Mouse (Mus musculus) ovary, postnatal 10 days (tissue): Measurements from ENCODE around the gene Prim2.

Source experiments
- DNase-seq: peaks from one replicate; pipeline ENCODE4 v3.0.0; 2022; ENCODE audit warnings: low spot score

Prim2 gene

GRCm38 (mm10) chr1:33604087-33604699, 65.4 kb downstream of the Prim2 start:
- DNase-seq = no peak

DNA sequence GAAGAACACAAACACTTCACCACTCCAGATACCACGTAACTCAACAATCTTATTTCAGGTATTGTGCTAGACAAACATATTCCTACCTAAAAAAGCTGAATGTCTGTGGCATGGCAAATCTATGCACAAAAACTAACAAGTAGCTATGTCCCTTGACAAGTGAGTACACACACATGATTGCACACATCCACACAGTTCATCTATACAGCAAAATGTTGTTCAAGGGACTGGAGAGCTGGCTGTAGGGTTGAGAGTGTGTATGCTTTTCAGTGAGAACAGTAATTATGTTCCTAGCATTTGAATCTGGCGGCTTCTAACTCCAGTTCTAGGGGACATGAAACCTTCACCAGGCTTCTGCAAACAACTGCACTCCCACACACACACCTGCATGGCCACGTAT, 69.9 kb downstream of the Prim2 start:
- no peak for DNase-seq

GRCm38 (mm10) chr1:33599019-33599667, 70.5 kb downstream of the Prim2 start:
- DNase-seq = no peak

DNA sequence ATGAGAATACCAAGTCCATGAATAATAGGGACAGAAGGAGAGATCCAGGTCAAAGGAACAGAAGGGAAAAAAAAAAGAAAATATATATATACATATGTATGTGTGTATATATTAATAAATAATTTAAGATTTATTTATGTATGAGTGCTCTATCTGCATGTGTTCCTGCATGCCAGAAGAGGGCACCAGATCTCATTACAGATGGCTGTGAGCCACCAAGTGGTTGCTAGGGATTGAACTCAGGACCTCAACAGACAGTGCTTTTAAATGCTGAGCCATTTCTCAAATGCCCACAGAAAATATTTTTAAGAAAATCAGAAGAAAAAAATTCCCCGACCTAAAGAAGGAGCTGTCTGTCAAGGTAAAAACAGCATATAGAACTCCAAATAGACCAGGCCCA, 72.6 kb downstream of the Prim2 start:
- DNase-seq = no peak

- no peak for DNase-seq
Observed at GRCm38 (mm10) chr1:33595936-33596335, 73.7 kb downstream of the Prim2 start.

DNA sequence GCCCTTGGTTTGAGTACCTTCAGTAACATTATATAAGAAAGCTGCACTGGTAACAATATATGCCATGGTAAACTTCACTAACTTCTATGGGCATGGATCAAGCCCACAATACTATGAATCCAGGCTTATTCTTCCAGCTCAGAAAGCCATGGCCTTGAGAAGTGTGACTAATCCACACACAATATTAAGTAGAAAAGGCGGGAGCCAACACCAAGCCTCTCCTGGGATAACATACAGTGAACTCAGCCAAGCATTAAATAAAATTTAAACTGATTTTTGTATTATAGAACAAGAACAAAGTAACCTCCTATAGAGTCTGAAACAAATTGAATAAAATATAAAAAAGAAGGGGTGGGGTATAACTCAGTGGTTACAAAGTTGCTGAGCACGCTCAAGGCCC, 74.6 kb downstream of the Prim2 start:
- no peak for DNase-seq

GRCm38 (mm10) chr1:33593718-33594388, 75.7 kb downstream of the Prim2 start:
- DNase-seq = no peak

DNA sequence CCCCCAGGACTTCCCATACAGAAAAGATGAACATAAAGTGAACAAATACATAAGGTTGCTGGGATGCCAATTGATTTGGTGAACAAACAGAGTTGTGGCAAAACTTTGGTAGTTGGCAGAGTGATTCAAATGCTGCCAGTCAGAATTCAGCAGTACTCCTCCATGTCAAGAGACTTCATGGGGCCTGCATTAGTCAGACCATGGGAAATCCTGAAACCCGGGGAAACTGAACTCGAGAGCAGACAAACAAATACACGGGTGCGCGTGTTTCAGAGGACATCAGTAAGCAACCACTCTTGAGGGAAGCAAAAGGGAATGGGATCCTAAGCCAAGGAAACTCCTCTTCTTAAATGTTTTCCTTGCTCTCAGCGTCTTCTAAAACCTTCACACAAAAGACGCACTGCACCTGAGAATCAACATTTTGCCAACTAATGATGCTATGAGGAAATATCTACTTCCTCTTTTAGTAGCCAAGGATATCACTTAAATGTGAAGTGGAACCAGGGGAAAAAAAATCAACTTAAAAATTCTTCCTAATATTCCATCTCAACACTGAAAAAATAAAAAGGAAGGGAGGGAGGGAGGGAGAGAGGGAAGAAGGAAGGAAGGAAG, 77.5 kb downstream of the Prim2 start:
- DNase-seq = no peak

DNA sequence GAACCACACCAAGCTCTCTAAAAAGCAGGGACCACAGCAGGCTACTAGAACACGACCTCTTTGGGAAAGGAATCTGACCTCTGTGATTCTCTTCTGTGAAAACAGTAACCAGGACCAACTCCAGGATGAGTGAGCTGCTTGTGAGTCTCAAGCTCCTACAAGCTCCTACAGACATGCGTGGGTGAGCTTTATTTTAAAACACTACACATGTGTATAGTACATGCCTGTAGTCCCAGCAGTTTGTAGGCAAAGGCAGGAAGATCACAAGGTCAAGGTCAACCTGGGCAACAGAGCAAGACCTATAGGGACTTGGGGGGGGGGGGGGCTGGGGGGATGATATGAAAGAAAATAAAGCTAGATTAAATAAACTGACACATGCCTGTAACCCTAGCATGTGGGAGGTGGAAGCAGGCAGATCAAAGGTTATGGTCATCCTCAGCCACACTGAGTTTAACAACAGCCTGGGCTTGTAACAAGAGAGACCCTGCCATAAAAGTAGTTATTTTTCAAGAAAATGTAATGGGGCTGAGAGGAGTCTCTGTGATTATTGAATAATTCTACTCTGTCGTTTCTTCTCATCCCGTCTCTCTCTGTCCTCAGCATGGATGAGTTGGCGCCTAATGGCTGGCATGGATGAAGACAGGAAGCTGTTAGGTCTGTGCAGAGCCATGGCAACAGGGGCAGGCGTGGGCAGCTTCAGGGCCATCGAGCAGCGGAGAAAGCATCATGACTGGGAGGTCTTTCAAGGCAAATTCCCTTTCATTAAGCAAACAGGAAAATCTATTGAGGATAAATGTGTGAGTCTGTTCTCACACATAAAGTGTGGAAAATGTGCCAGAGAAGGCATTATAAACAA, 78.8 kb downstream of the Prim2 start:
- no peak for DNase-seq

GRCm38 (mm10) chr1:33589531-33589930, 80.1 kb downstream of the Prim2 start:
- no peak for DNase-seq

DNA sequence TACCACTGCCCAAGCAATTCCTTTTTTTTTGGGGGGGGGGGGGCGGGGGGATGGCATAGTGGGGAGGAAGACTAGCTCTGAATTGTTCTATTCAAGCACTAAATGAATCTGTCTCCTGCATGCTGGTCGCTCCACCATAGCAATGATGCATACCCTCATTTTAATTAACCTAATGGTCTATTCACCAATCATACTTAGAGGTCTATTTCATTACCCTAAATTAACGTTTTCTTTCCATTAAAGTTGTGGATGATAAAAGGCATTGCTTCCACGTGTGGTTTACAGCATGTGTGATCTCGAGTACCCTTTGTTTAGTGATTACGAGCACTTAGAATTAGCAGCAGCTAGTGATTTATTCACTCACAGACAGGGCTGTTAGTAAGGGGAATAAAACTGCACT, 81.0 kb downstream of the Prim2 start:
- DNase-seq = no peak

DNA sequence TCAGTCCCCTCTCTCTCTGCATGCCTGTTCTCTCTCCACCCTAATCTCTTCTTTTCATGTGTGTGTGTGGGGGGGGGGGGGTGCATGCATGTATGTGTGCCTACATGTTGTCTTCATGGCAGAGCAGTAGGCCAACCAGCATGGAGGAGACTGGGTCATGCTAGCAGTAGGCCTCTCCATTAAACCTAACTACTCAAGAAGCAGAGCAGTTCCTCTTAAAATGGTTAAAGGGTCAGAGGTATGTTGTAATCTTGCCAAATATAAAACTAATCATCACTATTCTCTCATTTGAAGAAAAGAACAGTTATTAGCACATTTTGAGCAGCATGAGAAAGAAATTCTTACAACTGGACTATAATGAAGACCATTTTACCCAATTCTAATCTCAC, 85.0 kb downstream of the Prim2 start:
- DNase-seq = no peak

GRCm38 (mm10) chr1:33583817-33584589, 85.6 kb downstream of the Prim2 start:
- DNase-seq = no peak

- no peak for DNase-seq
Observed at GRCm38 (mm10) chr1:33578593-33578992, 91.0 kb downstream of the Prim2 start.

DNA sequence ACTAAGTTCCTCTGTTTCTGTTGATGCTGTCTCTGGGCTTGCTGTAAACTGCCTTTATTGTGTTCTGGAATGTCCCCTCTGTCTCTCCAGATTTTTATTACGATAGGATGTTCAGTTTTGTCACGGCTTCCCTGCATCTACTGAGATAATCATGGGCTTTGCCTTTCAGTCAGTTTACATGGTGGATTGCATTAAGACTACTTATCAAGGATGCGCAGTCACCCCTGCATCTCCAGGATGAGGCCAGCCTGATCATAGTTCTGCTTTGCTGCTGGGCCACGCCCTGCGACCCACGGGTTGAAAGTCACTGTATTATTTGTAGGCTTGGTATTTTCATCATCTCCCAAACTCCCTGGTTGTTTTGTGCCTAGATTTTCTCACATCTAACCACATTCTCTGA, 95.1 kb downstream of the Prim2 start:
- no peak for DNase-seq

DNA sequence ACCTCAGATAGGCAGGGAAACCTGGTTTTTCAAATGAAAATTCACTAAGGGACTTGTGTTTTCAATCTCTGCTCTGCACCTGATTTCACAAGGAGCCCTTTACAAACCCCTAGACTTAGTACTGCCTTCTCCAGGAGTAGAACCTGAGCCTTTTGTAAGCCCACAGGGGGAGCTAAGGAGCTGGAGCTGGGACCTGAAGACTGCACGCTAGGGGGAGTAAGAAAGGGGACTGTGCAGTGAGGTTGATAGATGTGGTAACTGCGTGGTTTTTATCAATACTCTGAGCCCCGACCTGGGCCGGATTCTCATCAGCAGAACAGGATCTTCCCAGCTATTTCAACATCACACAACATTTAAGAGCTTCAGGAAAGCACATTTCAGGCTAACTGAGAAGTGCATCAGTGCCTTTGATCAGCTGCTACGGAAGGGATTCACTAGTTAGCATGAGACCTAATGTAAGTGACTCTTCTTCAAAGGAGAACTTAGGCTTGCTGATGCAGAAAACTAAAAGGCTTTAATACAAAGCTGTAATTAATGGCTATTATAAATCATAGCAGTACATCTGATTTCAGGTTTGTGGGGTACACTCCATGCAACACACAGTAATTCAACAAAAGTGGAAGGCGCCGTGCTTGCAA, 103.7 kb downstream of the Prim2 start:
- no peak for DNase-seq

DNA sequence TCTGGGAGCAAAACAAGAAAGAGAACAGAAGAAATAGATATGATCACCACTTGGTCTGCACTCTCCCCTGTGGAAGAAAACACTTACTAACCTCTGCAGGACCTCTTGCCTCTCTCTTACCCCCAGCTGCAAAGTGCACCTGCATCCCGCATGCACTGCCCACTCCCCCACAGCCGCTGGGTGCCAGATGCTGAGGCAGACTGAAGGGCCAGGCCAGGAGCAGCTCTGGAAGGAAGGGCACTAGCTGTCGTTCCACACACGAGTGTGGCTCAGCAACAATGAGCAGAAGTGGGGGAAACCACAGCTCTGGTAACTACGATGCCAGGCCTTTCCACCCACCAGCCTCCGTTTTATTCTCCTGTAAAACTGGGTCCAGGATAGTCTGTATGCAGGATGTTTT, 105.6 kb downstream of the Prim2 start:
- no peak for DNase-seq

- DNase-seq = no peak
Observed at GRCm38 (mm10) chr1:33563611-33564010, 106.0 kb downstream of the Prim2 start.

GRCm38 (mm10) chr1:33556638-33557037, 113.0 kb downstream of the Prim2 start:
- no peak for DNase-seq

DNA sequence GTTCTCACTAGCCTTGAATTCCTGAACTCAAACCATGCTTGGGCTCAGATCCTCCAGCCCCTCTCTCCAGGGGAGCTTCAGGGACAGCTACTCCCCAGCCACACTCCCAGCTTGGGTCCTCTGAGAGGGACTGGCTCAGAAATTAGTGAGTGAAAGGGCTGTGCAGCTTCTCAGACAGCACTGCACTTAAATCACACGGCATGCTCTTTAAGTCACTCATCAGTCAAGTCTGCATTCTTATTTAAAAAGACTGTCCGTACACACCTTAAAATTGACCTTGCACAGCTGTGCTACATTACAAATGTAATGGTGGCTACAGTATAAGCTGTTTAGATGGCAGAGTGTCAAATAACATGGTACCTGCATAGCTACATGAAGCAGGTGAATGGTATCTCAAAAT, 114.0 kb downstream of the Prim2 start:
- DNase-seq = no peak

- DNase-seq = no peak
Observed at GRCm38 (mm10) chr1:33551350-33551749, 118.2 kb downstream of the Prim2 start.
